Mouse (Mus musculus) gonadal fat pad, adult 2 months (tissue): ENCODE results near the gene Txndc17. TPM values are rescaled to one million over a fixed set of nuclear protein-coding genes. Genes with fewer than 3 reads are reported as not detected.

Experiments
- DNase-seq: peaks from one replicate; pipeline ENCODE4 v3.0.0-alpha.2; 2012; ENCODE audit warnings: low read depth
- polyA plus RNA-seq: library from polyadenylated mRNA; depleted of rRNA; stranded (reverse); fragments of >200 nt; gene quantifications from 2 replicates; pipeline ENCODE4 v1.2.3, GENCODE M21; 2012; rRNA removed

Txndc17 gene
- polyA plus RNA-seq, 1 experiment, result 88.3 TPM

DNA sequence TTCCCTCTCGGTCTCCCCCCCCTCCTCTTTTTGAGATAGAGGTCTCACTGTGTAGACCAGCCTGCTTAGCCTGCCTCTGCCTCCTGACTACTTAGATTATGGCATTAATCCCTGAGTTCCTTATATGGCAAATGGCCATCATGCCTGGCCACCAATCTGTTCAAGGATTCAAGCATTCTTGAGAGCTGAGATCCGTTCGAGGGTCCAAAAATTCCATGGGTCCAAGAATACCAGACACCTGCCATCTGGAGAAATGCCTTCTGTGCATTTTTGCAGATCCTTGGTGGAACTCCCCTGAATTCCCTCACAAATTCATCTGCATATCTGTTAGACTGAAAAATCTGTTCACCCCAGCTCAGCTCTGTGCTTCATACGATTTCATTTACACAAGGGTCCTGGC, 16.1 kb downstream of the Txndc17 start:
- no peak for DNase-seq

DNA sequence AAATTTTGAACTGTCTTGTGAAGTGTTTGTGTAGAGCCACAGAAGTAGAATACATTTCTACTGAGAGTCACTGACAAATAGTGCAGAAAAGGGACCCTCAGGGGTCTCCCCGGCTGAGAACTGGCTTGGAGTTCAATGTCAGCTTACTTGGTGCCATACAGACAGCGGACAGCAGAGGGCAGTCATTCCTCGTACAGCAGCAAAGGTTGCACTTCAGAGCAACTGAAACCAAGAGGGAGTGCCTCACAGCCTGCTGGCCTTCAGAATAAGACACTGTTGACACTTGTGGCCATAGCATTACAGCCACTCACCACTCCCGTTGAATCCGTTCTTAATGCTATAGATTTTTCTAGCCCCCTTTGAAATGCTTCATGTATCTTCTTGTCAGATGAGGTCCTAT, 17.5 kb downstream of the Txndc17 start:
- no peak for DNase-seq

DNA sequence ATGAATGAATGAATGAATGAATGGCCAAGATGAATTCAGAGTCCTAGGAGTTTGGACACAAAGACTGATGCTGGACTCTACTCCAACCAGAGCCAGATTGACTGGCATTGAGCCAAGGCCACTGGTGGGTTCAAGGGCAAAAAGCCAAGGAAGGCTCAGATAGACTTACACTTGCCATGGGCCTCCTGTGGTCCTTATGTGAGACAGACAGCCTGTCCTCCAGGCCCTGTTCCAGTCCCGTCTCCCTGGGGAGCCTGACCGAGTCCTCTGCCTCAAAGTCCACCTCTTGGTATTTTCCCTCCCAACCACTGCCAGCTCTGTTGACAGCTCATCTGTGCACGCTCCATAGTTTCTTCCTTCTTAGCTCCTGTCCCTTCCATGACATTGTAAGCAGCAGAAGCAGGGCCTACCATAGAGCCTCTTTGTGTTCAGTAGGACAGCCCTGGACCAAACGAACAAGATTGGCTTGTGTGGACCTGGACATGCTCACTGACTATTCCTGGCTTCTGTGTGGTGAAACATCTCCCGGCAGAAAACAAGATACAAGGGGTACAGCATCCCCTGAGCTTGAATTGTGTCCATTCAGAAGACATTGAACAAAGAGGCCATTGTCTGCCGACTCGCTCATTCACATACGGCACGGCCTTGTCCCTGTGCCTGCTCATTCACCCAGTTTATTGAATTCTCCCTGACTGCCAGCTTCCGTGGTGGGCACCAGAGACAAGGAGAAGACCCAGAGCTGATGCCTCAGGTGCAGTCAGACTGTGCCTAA, 18.9 kb downstream of the Txndc17 start:
- no peak for DNase-seq

DNA sequence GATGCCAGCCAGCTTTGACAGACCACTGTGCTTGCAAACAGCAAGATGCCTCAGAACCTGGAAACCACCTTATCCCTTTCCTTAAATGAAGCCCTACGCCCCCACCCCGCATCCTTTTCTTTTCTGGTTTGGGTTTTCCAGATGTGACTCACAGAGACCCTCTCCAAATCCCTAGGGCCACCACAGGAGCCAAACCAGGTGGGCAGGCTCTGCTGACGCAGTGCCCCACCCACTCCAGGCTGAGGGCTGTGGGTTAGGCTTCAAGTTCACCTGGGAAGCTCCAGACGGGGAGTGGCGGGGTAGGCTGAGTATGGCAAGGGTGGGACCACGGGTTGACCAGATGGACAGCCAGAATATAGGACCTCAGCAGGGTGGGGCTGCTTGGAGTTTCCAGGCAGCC, 19.6 kb downstream of the Txndc17 start:
- DNase-seq, result no peak

DNA sequence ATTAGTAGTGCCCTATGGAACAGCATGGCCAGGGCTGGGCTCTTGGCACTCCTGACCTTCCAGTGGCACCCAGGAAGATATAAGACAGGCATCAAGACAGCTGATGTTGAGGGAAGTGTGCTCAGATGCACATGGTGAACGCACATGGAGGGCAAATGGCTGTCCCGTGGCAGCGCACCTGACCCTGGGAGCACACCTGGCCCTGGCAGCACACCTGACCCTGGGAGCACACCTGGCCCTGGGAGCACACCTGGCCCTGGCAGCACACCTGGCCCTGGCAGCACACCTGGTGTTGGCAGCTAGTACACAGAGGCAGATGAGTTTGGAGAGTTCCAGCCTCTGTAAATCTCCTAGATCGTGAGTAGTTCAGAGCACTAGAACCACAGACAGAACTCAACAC, 21.2 kb downstream of the Txndc17 start:
- no peak for DNase-seq

DNA sequence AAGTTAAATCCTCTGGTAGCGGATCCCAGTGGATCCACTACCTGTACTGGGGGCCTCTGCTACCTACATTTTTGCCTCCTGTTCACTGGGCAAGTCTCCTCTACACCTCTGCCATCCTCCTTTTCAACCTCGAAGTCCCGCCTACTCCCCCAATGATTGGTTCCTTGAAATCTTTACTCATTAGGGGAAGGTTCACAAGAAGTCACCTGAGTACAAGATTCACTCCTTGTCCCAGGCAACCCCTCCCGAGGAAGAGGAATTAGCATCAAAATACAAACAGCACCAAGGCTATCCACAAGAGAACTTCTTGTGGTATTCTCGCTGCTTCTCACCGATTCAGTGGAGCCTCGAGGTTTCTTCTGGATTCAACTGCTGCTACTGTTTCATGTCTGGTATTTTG, 24.7 kb downstream of the Txndc17 start:
- DNase-seq, result no peak

DNA sequence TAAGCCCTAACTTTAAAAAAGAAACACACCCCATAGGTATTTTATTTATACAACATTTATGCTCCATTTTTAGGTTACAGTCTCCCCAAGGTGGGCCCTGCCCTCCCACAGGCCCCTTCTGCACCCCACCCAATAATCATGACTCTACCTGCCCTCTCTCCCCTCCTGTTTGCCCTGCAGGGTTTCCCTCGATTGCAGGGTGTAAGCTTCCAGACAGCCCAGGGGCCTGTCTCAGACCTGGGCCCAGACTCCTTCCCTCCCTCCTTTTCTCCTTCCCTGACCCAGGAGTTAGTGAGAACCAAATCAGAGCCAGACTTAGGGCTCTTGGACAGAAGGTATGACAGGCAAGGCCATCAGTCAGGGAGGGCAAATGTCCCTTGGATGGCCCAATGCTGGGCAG, 25.6 kb downstream of the Txndc17 start:
- DNase-seq, result no peak

DNA sequence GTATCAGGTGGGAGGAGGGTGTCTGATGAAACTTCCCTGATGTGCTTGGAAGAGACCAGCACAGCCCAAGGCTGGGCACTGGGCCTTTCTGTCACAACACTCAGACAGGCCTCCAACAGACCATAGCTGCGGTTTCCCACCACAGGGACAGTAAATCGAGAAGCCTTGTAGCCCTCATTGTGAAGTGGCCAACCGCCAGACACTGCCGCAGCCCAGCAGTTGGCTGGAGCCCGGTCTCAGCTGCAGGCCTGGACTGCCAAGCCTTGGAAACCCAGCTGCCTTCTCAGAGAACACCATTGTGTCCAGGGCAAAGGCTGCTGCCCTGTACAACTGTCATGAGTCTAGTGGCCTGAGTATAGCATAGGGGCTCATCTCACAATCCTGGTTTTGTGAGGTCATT, 26.7 kb downstream of the Txndc17 start:
- DNase-seq, result no peak

DNA sequence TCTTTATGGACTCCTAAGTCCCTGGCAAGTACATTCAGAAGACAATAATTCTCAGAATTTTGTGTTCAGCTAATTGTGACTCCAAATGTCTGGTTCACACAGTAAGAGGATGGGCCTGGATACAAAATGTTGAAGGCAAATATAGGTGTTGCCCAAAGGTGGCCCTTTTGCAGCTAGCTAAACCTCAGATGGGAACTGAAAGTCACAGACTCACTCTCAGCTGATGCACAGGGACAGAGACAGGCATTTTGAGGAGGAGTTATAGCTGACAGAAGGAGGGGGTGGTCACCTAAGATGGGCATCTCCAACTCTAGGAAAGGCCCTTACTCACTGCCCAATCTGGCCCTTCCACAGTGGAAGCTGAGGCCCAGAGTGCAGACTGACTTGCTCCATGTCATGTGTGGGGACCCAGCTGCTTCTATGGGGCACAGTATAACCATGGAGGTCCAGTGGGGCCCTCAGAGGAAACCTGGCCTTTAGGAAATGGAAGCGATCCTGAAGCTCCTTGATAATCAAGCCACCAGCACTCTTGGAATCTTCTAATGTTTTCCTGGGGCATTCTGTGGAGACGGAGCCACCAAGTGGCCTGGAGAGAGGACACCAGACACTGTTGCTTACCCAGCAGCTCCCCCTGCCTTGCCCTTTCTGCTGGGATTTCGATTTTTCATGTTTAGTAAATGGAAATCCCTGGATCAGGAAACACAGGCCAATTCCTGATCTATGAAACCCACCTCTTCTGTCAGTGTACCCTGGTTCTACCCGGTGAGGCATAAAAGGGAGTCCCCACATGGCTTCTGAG, 32.9 kb downstream of the Txndc17 start:
- no peak for DNase-seq

DNA sequence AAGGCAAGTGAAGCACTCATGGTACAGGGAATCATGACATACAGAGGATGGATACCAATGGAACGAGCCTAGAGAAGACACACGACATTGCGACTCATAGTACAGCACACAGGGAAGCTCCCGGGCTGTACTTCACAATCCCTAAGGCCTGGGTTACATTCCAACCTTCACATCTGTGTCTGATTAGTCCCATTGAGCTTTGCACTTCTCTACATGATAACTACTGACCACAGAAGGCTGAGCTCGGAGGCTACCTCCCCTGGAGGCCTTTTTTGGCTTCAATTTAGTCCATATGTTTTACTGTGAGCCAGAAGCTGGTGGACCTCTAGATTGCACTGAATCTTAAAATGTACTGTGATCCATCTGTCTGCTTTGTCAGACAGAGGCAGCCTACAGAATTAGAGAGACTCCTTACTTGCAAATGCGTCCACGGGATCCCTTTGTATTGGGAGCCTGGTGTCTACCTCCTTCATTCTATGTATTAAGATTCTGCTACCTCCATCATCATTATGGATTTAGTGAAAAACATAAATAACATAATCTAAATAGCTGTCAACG, 37.9 kb downstream of the Txndc17 start:
- DNase-seq, result no peak

DNA sequence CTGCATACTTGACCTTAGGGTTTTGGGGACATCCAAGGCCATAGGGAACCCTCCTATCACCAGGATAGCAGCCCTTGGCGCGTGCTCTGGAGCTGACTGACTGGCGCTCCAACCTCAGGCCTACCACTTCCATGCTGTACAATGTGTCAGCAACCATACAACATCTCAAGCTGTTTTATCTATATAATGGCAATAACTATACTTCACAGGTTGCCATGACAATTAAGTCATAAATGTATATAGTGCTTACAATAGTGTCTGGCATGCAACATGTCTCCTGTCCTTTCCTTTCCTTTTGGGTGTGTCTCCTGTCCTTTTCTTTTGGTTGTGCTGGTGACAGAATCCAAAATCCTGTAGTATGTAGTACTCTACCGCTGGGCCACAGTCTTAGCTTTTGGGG, 48.3 kb downstream of the Txndc17 start:
- DNase-seq, result no peak

DNA sequence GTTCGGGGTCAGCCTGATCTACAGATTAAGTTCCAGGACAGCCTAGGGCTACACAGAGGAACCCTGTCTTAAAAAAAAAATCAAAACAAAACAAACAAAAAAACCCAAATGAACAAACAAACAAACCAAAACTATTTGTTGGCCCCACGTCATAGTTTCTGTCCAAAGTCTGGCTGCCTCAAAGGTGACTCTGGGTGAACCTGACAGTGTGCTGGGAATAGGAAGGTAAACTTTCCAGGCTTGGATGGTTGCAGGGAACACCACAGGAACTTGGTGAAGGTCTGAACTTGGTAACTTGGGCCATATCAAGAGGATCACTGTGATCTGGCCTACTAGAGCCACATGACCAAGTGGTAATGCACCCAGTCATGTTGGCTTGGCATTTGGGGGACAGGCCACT, 49.1 kb downstream of the Txndc17 start:
- no peak for DNase-seq

Other genes with a start within 250 kb of the Txndc17 start
- gene Aipl1, start 170.0 kb upstream of the Txndc17 start, polyA plus RNA-seq, result 0.09 and 0.11 TPM in 2 replicates
- 0.44 and 3.0 TPM in 2 replicates for gene Pimreg, start 165.5 kb upstream of the Txndc17 start, polyA plus RNA-seq
- gene Pitpnm3, start 71.8 kb upstream of the Txndc17 start, polyA plus RNA-seq, result 3.0 and 3.3 TPM in 2 replicates
- 0.22 and 0.56 TPM in 2 replicates for gene Gm43951, start 707 bp upstream of the Txndc17 start, polyA plus RNA-seq
- 7.2 and 7.3 TPM in 2 replicates for gene 4933427D14Rik, start 88 bp upstream of the Txndc17 start, polyA plus RNA-seq
- gene Med31, start 8.0 kb downstream of the Txndc17 start, polyA plus RNA-seq, result 7.7 and 8.5 TPM in 2 replicates
- 0.18 and 0.34 TPM in 2 replicates for gene Slc13a5, start 59.7 kb downstream of the Txndc17 start, polyA plus RNA-seq
- 15.5 and 21.2 TPM in 2 replicates for gene Xaf1, start 94.1 kb downstream of the Txndc17 start, polyA plus RNA-seq
- gene Fbxo39, start 106.9 kb downstream of the Txndc17 start, polyA plus RNA-seq, result 0.20 and 0.39 TPM in 2 replicates
- gene Tekt1, start 154.9 kb downstream of the Txndc17 start, polyA plus RNA-seq, result 1.6 and 2.2 TPM in 2 replicates
- gene Smtnl2, start 204.2 kb downstream of the Txndc17 start, polyA plus RNA-seq, result 13.7 and 22.6 TPM in 2 replicates
- gene Ggt6, start 228.0 kb downstream of the Txndc17 start, polyA plus RNA-seq, result 1.1 and 1.6 TPM in 2 replicates
- 38.7 and 42.8 TPM in 2 replicates for gene Mybbp1a, start 233.8 kb downstream of the Txndc17 start, polyA plus RNA-seq